Mouse (Mus musculus): Measurements from ENCODE around the gene Ccdc194. TPM values are rescaled to one million over a fixed set of nuclear protein-coding genes. Genes with fewer than 3 reads are reported as not detected.

The Ccdc194 gene
- polyA plus RNA-seq (2012; rRNA removed), result 0.09 and 0.11 TPM in 2 replicates

DNA sequence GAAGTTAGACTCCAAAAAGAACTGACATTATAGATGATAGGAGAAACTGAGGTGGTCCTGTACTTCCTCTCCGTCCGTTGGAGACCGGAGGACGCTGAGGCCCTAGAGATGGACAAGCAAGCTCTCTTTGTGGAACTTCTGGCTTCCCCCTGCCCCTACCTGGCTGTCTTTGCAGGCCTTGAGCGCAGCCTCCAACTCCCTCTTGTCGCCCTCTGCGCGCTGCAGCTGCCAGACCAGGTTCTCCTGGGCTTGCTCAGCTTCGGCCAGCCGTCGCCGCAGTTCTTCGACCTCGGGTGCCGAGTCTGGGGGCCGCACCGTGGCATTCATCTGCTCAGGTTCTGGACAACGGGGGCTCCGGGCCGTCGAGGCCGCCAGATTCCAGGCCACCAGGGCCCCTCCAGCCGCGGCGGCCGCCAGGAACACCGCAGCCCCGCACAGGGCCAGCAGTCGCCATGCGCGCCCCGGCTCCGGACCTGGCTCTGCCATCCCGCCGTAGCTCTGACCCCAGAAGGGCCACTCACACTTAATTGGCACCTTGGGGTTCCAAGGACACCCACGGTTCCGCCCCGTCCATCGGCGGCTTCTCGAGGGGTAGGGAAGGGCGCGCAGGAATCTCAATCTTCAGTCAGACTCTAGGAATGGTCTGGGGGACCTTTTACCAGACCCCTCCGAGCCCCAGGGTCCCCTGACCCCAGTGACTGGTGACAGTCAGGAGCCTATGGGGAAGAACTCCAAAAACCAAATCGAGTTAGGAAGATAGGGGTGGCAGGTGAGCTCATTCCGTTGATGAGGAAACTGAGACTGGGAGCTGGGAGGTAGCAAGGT lies at the start of gene Ccdc194:
Ccdc194 (minus strand) TSS at position 486 of the 825 bp plus-strand sequence.
- Histone ChIP-seq H3K4me1 (replicated peaks; ENCODE audit: control insufficient read depth, insufficient read depth, low read length) (peaks cover 9% of the 10 kb centered on the region), H3K36me3 (ENCODE audit: control insufficient read depth, insufficient read depth, low read length) (no peaks in the 10 kb centered on the region), H3K27me3 (ENCODE audit: control insufficient read depth, insufficient read depth, low read length) (no peaks in the 10 kb centered on the region), H3K27ac (ENCODE audit: control insufficient read depth, insufficient read depth, low read length) (no peak within 1 kb of the TSS), H3K4me3 (ENCODE audit: control insufficient read depth, insufficient read depth, low read length) (no peak within 1 kb of the TSS)
- no peak for DNase-seq
- 87% methylated on average over 46 of the region's 46 CpGs for WGBS
- TF ChIP-seq CTCF (IDR thresholded peaks at IDR 0.05; ENCODE audit: borderline replicate concordance, control insufficient read depth, extremely low read depth, insufficient read depth, low read length, poor library complexity), result no peak
- no peak for TF ChIP-seq POLR2A (IDR thresholded peaks at IDR 0.05; ENCODE audit: control insufficient read depth, extremely low read depth, insufficient read depth, low read length, poor library complexity)

DNA sequence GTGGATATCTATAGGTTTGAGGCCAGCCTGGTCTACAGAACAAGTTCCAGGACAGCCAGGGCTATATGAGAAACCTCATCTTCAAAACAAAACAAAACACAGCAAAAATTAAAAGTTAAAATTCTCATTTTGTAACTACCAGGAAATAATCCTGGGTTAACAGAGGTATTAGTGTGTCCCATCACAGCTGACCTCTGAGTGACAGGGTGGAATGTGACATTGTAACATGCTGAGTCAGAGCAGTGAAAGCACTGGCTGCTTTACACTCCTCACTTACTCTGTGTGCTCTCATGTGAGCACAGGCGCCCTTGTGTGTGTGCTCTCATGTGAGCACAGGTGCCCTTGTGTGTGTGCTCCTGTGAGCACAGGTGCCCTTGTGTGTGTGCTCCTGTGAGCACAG lies 49.5 kb upstream of the Ccdc194 start:
- Histone ChIP-seq H3K4me3 (ENCODE audit: control insufficient read depth, insufficient read depth, low read length) (no peak overlapping the region), H3K27me3 (ENCODE audit: control insufficient read depth, insufficient read depth, low read length) (no peaks in the 10 kb centered on the region), H3K36me3 (ENCODE audit: control insufficient read depth, insufficient read depth, low read length) (no peaks in the 10 kb centered on the region), H3K27ac (ENCODE audit: control insufficient read depth, insufficient read depth, low read length) (no peak overlapping the region), H3K4me1 (replicated peaks; ENCODE audit: control insufficient read depth, insufficient read depth, low read length) (peaks cover 24% of the 10 kb centered on the region)
- WGBS, result 89% methylated on average over 1 of the region's 1 CpGs
- TF ChIP-seq POLR2A (IDR thresholded peaks at IDR 0.05; ENCODE audit: control insufficient read depth, extremely low read depth, insufficient read depth, low read length, poor library complexity) (no peak), CTCF (IDR thresholded peaks at IDR 0.05; ENCODE audit: borderline replicate concordance, control insufficient read depth, extremely low read depth, insufficient read depth, low read length, poor library complexity) (no peak)
- DNase-seq, result no peak

DNA sequence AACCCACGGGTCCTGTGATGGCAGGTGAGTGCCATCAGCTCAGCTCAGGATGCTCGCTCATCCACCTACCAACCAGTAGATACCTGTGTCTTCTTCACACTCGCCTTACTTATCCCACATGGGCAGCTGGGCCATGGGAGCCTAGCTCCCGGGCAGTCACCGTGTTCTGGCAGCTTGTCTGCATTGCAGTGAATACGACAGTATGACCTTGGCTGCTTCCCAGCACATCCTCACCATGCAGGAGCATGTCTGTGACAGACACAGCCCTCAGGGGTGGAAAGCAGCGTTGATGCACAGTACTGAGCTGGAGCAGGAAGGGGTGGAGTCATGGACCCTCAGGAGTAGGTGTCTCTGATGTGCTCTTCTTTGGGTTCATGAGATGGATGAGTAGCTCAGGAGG lies 48.9 kb upstream of the Ccdc194 start:
- no peak overlapping the region for H3K4me3 ChIP-seq (ENCODE audit: control insufficient read depth, insufficient read depth, low read length)
- H3K4me1 ChIP-seq (replicated peaks; ENCODE audit: control insufficient read depth, insufficient read depth, low read length), result peaks cover 30% of the 10 kb centered on the region
- H3K27me3 ChIP-seq (ENCODE audit: control insufficient read depth, insufficient read depth, low read length), result no peaks in the 10 kb centered on the region
- H3K36me3 ChIP-seq (ENCODE audit: control insufficient read depth, insufficient read depth, low read length), result no peaks in the 10 kb centered on the region
- no peak overlapping the region for H3K27ac ChIP-seq (ENCODE audit: control insufficient read depth, insufficient read depth, low read length)
- 88% methylated on average over 7 of the region's 7 CpGs for WGBS
- no peak for DNase-seq
- TF ChIP-seq CTCF (IDR thresholded peaks at IDR 0.05; ENCODE audit: borderline replicate concordance, control insufficient read depth, extremely low read depth, insufficient read depth, low read length, poor library complexity) (no peak), POLR2A (IDR thresholded peaks at IDR 0.05; ENCODE audit: control insufficient read depth, extremely low read depth, insufficient read depth, low read length, poor library complexity) (no peak)

DNA sequence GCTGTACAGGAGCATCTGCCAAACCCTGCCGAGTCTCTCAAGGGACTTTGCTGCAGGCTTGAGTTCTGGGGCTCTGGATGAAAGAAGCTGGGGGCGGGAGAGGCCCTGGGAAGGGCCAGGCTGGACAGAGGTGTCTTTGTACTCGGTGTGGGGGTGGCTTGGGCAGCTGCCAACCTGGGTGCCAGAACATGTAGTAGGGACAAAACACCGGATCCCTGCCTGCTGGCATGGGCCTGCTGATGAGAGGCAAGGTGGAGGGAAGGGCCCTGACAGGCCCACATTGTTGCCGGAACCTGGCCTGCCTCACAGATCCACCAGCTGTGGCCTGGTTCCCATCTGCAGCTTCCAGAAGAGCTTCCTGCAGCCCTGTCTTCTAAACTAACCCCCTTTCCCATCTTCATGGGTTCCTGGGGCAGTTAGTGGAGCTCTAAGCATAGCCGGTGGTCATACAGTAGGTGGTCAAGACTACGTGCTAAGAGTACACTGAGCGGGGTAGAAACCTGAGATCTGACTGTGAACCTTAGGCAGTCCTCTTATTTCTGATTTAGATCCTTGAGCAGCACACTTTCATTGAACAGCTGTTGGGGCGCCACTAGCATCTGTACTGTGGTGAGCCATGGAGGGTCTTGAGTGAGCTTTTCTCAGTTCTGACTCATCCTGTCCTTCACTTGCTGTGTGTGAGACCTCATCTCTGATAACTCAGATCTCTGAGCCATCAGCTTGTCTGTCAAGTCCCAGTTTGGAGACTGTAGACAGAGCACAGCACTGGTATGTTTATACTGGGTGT lies 47.5 kb upstream of the Ccdc194 start:
- no peak overlapping the region for H3K27ac ChIP-seq (ENCODE audit: control insufficient read depth, insufficient read depth, low read length)
- peaks cover 37% of the 10 kb centered on the region for H3K4me1 ChIP-seq (replicated peaks; ENCODE audit: control insufficient read depth, insufficient read depth, low read length)

DNA sequence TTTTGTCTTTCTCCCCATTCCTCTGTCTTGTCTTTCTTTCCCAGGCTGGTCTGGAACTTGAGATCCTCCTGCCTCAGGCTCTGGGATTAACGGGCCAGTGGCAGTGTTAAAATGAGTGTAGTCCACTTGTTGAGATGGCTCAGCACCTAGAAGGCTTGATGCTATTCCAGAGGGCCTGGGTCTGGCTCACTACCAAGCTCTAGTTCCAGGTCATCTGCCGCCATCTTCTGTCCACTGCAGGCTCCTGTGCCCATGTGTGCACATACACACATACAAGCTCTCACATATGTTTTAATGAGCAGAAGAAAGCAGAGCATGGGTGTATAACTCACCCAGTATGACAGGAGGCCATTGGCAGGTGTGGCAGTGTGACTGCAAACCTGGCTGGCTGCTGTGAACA lies 46.6 kb upstream of the Ccdc194 start:
- Histone ChIP-seq H3K36me3 (ENCODE audit: control insufficient read depth, insufficient read depth, low read length) (no peaks in the 10 kb centered on the region), H3K27me3 (ENCODE audit: control insufficient read depth, insufficient read depth, low read length) (no peaks in the 10 kb centered on the region), H3K4me1 (replicated peaks; ENCODE audit: control insufficient read depth, insufficient read depth, low read length) (peaks cover 39% of the 10 kb centered on the region), H3K27ac (ENCODE audit: control insufficient read depth, insufficient read depth, low read length) (no peak overlapping the region), H3K4me3 (ENCODE audit: control insufficient read depth, insufficient read depth, low read length) (no peak overlapping the region)
- no peak for DNase-seq
- TF ChIP-seq POLR2A (IDR thresholded peaks at IDR 0.05; ENCODE audit: control insufficient read depth, extremely low read depth, insufficient read depth, low read length, poor library complexity), result no peak
- no peak for TF ChIP-seq CTCF (IDR thresholded peaks at IDR 0.05; ENCODE audit: borderline replicate concordance, control insufficient read depth, extremely low read depth, insufficient read depth, low read length, poor library complexity)
- 95% methylated on average over 2 of the region's 2 CpGs for WGBS

More for the DNA sequence above, 47.5 kb upstream of the Ccdc194 start:
- Histone ChIP-seq H3K27me3 (ENCODE audit: control insufficient read depth, insufficient read depth, low read length) (no peaks in the 10 kb centered on the region), H3K4me3 (ENCODE audit: control insufficient read depth, insufficient read depth, low read length) (no peak overlapping the region), H3K36me3 (ENCODE audit: control insufficient read depth, insufficient read depth, low read length) (no peaks in the 10 kb centered on the region)
- no peak for DNase-seq
- TF ChIP-seq POLR2A (IDR thresholded peaks at IDR 0.05; ENCODE audit: control insufficient read depth, extremely low read depth, insufficient read depth, low read length, poor library complexity), result no peak
- 91% methylated on average over 9 of the region's 9 CpGs for WGBS

DNA sequence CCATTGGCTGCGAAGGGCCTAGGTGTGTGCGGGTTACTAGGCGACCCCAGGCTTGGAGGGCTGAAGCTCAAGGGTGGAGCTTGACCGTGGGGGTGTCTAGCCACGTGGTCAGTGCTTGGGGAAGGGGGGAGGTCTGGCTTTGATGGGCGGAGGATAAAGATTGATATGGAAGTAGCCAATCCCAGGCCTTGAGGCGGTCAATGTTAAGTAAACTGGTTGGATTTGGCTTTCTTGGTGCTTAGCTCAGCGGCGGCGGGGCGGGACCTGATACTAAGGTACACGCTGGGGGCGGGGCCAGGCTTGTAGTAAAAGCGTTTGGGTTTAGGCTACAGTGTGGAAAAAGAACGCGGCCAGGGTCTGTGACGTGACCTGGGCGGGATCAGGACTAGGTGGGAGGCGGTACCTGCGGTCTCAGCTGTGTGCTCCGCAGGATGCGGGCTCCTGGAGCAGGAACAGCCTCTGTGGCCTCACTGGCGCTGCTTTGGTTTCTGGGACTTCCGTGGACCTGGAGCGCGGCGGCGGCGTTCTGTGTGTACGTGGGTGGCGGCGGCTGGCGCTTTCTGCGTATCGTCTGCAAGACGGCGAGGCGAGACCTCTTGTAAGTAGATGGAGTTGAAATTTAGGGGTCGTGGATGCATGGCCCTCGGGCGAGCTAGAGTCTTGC lies 44.9 kb upstream of the Ccdc194 start:
- peak; percentile 85 for DNase-seq
- H3K4me3 ChIP-seq (ENCODE audit: control insufficient read depth, insufficient read depth, low read length), result peak overlapping the region; percentile 55
- under 1% methylated on average over 41 of the region's 41 CpGs for WGBS
- peak overlapping the region; percentile 9; the same call in 1 of the 2 replicates for H3K27ac ChIP-seq (ENCODE audit: control insufficient read depth, insufficient read depth, low read length)
- H3K4me1 ChIP-seq (replicated peaks; ENCODE audit: control insufficient read depth, insufficient read depth, low read length), result peaks cover 39% of the 10 kb centered on the region
- no peaks in the 10 kb centered on the region for H3K36me3 ChIP-seq (ENCODE audit: control insufficient read depth, insufficient read depth, low read length)
- H3K27me3 ChIP-seq (ENCODE audit: control insufficient read depth, insufficient read depth, low read length), result no peaks in the 10 kb centered on the region
- no peak for TF ChIP-seq CTCF (IDR thresholded peaks at IDR 0.05; ENCODE audit: borderline replicate concordance, control insufficient read depth, extremely low read depth, insufficient read depth, low read length, poor library complexity)
- TF ChIP-seq POLR2A (IDR thresholded peaks at IDR 0.05; ENCODE audit: control insufficient read depth, extremely low read depth, insufficient read depth, low read length, poor library complexity), result no peak

Data from thymus, adult 2 months (tissue).